Mouse (Mus musculus): ENCODE data around the gene Tmem266. TPM values are rescaled to one million over a fixed set of nuclear protein-coding genes. Genes with fewer than 3 reads are reported as not detected.

Tmem266 gene
- total and polyA plus RNA-seq, 2 experiments from 2014 or later = 5.9 to 7.1 TPM

- DNase-seq (ENCODE audit: low spot score) = no peak
- H3K9me3 ChIP-seq (ENCODE audit: low read length) = no peaks in the 10 kb centered on the region
- no peak for TF ChIP-seq CTCF (IDR thresholded peaks at IDR 0.05; ENCODE audit: low read depth)
- no peak overlapping the region for H3K9ac ChIP-seq (replicated peaks; ENCODE audit: low read length)
- H3K36me3 ChIP-seq (ENCODE audit: insufficient read depth, low read length) = no peaks in the 10 kb centered on the region
- no peak overlapping the region for H3K4me2 ChIP-seq (ENCODE audit: low read depth, low read length)
- no peak for ATAC-seq
- peaks cover 4% of the 10 kb centered on the region; the same call in 1 of the 2 replicates for H3K4me1 ChIP-seq (ENCODE audit: insufficient read depth, low read length)
- 83% methylated on average over 1 of the region's 1 CpGs for WGBS
- no peak overlapping the region for H3K27ac ChIP-seq
- H3K27me3 ChIP-seq (ENCODE audit: insufficient read depth, low read length) = no peaks in the 10 kb centered on the region
- no peak overlapping the region for H3K4me3 ChIP-seq (ENCODE audit: low read length)
Observed at GRCm38 (mm10) chr9:55322641-55323040, 4.1 kb upstream of the Tmem266 start.

GRCm38 (mm10) chr9:55324085-55324484 lies 2.6 kb upstream of the Tmem266 start:
- no peaks in the 10 kb centered on the region for H3K36me3 ChIP-seq (ENCODE audit: insufficient read depth, low read length)
- no peaks in the 10 kb centered on the region for H3K27me3 ChIP-seq (ENCODE audit: insufficient read depth, low read length)
- H3K4me2 ChIP-seq (ENCODE audit: low read depth, low read length) = no peak overlapping the region
- no peak overlapping the region for H3K4me3 ChIP-seq (ENCODE audit: low read length)
- ATAC-seq (no peak), DNase-seq (ENCODE audit: low spot score) (no peak)
- no peak overlapping the region for H3K9ac ChIP-seq (replicated peaks; ENCODE audit: low read length)
- 39% methylated on average over 8 of the region's 8 CpGs for WGBS
- no peak overlapping the region for H3K27ac ChIP-seq
- H3K9me3 ChIP-seq (ENCODE audit: low read length) = no peaks in the 10 kb centered on the region
- H3K4me1 ChIP-seq (ENCODE audit: insufficient read depth, low read length) = peaks cover 4% of the 10 kb centered on the region; the same call in 1 of the 2 replicates
- no peak for TF ChIP-seq CTCF (IDR thresholded peaks at IDR 0.05; ENCODE audit: low read depth)

- Histone ChIP-seq H3K4me2 (ENCODE audit: low read depth, low read length) (no peak overlapping the region), H3K4me1 (ENCODE audit: insufficient read depth, low read length) (peaks cover 4% of the 10 kb centered on the region; the same call in 1 of the 2 replicates), H3K9ac (replicated peaks; ENCODE audit: low read length) (no peak overlapping the region), H3K9me3 (ENCODE audit: low read length) (no peaks in the 10 kb centered on the region), H3K36me3 (ENCODE audit: insufficient read depth, low read length) (no peaks in the 10 kb centered on the region), H3K27ac (no peak overlapping the region), H3K27me3 (ENCODE audit: insufficient read depth, low read length) (no peaks in the 10 kb centered on the region), H3K4me3 (ENCODE audit: low read length) (no peak overlapping the region)
- WGBS = 39% methylated on average over 10 of the region's 10 CpGs
- peak; percentile 56 for TF ChIP-seq CTCF (IDR thresholded peaks at IDR 0.05; ENCODE audit: low read depth)
- peak; percentile 12 for DNase-seq (ENCODE audit: low spot score)
- ATAC-seq = no peak
Observed at GRCm38 (mm10) chr9:55324516-55324915, 2.2 kb upstream of the Tmem266 start.

- DNase-seq (ENCODE audit: low spot score) (peak; percentile 61), ATAC-seq (no peak)
- Histone ChIP-seq H3K36me3 (ENCODE audit: insufficient read depth, low read length) (no peaks in the 10 kb centered on the region), H3K4me1 (ENCODE audit: insufficient read depth, low read length) (peaks cover 4% of the 10 kb centered on the region; the same call in 1 of the 2 replicates), H3K27ac (no peak overlapping the region), H3K9me3 (ENCODE audit: low read length) (no peaks in the 10 kb centered on the region), H3K4me3 (ENCODE audit: low read length) (no peak overlapping the region), H3K27me3 (ENCODE audit: insufficient read depth, low read length) (no peaks in the 10 kb centered on the region), H3K4me2 (ENCODE audit: low read depth, low read length) (no peak overlapping the region), H3K9ac (replicated peaks; ENCODE audit: low read length) (no peak overlapping the region)
- WGBS = 8% methylated on average over 1 of the region's 1 CpGs
- no peak for TF ChIP-seq CTCF (IDR thresholded peaks at IDR 0.05; ENCODE audit: low read depth)
Observed at GRCm38 (mm10) chr9:55325061-55325460, 1.7 kb upstream of the Tmem266 start.

GRCm38 (mm10) chr9:55325564-55326514 lies 874 bp upstream of the Tmem266 start:
- DNase-seq (ENCODE audit: low spot score) (peak; percentile 8), ATAC-seq (no peak)
- peak overlapping the region; percentile 75 for H3K4me3 ChIP-seq (ENCODE audit: low read length)
- H3K27me3 ChIP-seq (ENCODE audit: insufficient read depth, low read length) = no peaks in the 10 kb centered on the region
- peak overlapping the region; percentile 70 for H3K9ac ChIP-seq (replicated peaks; ENCODE audit: low read length)
- H3K9me3 ChIP-seq (ENCODE audit: low read length) = no peaks in the 10 kb centered on the region
- peak overlapping the region; percentile 78 for H3K27ac ChIP-seq
- H3K4me1 ChIP-seq (ENCODE audit: insufficient read depth, low read length) = peaks cover 4% of the 10 kb centered on the region; the same call in 1 of the 2 replicates
- TF ChIP-seq CTCF (IDR thresholded peaks at IDR 0.05; ENCODE audit: low read depth) = peak; percentile 45
- 9% methylated on average over 18 of the region's 18 CpGs for WGBS
- no peaks in the 10 kb centered on the region for H3K36me3 ChIP-seq (ENCODE audit: insufficient read depth, low read length)
- H3K4me2 ChIP-seq (ENCODE audit: low read depth, low read length) = peak overlapping the region; percentile 65

GRCm38 (mm10) chr9:55327234-55327615 lies 512 bp downstream of the Tmem266 start:
- WGBS = 2% methylated on average over 13 of the region's 13 CpGs
- Histone ChIP-seq H3K4me2 (ENCODE audit: low read depth, low read length) (peak overlapping the region; percentile 65), H3K9me3 (ENCODE audit: low read length) (no peaks in the 10 kb centered on the region), H3K4me1 (ENCODE audit: insufficient read depth, low read length) (peaks cover 4% of the 10 kb centered on the region; the same call in 1 of the 2 replicates), H3K27me3 (ENCODE audit: insufficient read depth, low read length) (no peaks in the 10 kb centered on the region), H3K27ac (peak overlapping the region; percentile 64; the same call in 1 of the 2 replicates), H3K9ac (replicated peaks; ENCODE audit: low read length) (peak overlapping the region; percentile 70), H3K4me3 (ENCODE audit: low read length) (peak overlapping the region; percentile 75), H3K36me3 (ENCODE audit: insufficient read depth, low read length) (no peaks in the 10 kb centered on the region)
- peak; percentile 49 for TF ChIP-seq CTCF (IDR thresholded peaks at IDR 0.05; ENCODE audit: low read depth)
- no peak; the same call in 1 of the 2 replicates for ATAC-seq
- peak; percentile 44 for DNase-seq (ENCODE audit: low spot score)
